Mouse (Mus musculus) left cerebral cortex, adult 18-20 months (tissue): ENCODE measurements around the gene Myh4. TPM values are rescaled to one million over a fixed set of nuclear protein-coding genes. Genes with fewer than 3 reads are reported as not detected.
A peak's percentile ranks its signal among the peaks of the same experiment; 100 is the strongest.

ENCODE experiments used
- DNase-seq, 2 experiments: peaks; one replicate each; pipeline ENCODE4 v3.0.0; 2021 to 2022; ENCODE audit warnings: low spot score in 2 of 2, mixed read lengths in 1 of 2
- long read RNA-seq, 2 experiments: library from polyadenylated mRNA; stranded (forward); transcript quantifications; one replicate each; pipeline ENCODE4 v2.0.0; 2021
- total RNA-seq, 2 experiments: library from RNA; stranded (reverse); gene quantifications; 2 replicates each; pipeline ENCODE4 v1.2.3; 2021

Myh4 gene
- under 1 TPM; 0.28 to 0.30 TPM for total RNA-seq
- long read RNA-seq, experiment 1, partial matches to known transcripts = 1 of 1 reads
- long read RNA-seq, experiment 1, other reads (novel, unspliced or antisense) = 0 of 1 reads
- long read RNA-seq, experiment 2, partial matches to known transcripts = 1 of 1 reads
- long read RNA-seq, experiment 2, other reads (novel, unspliced or antisense) = 0 of 1 reads

GRCm38 (mm10) chr11:67237481-67238079, at the start of gene Myh4:
TSS of gene Myh4 (plus strand) at chr11:67238029.
- no peak for DNase-seq

- no peak for DNase-seq
These were observed 47.5 kb upstream of the Myh4 start for GRCm38 (mm10) chr11:67190316-67190715.

GRCm38 (mm10) chr11:67190814-67191213, 47.0 kb upstream of the Myh4 start:
- DNase-seq = no peak

- no peak for DNase-seq
These were observed 46.3 kb upstream of the Myh4 start for GRCm38 (mm10) chr11:67191496-67191895.

GRCm38 (mm10) chr11:67199321-67199720, 38.5 kb upstream of the Myh4 start:
- DNase-seq = no peak

- DNase-seq = no peak
These were observed 38.1 kb upstream of the Myh4 start, which contains the start of gene Myh1 for GRCm38 (mm10) chr11:67199752-67200151. TSS of gene Myh1 (plus strand) at chr11:67200052.

- no peak for DNase-seq
These were observed 33.1 kb upstream of the Myh4 start for GRCm38 (mm10) chr11:67204766-67205165.

GRCm38 (mm10) chr11:67221803-67222202, 16.0 kb upstream of the Myh4 start:
- DNase-seq = peak; percentile 34 to 42

- no peak for DNase-seq
These were observed 13.4 kb upstream of the Myh4 start for GRCm38 (mm10) chr11:67224466-67224865.

- DNase-seq = no peak
These were observed 9.1 kb upstream of the Myh4 start for GRCm38 (mm10) chr11:67228731-67229130.

GRCm38 (mm10) chr11:67229166-67229565, 8.7 kb upstream of the Myh4 start:
- peak in 1 of 2 experiments; percentile 59 for DNase-seq

- DNase-seq = no peak
These were observed 7.9 kb upstream of the Myh4 start for GRCm38 (mm10) chr11:67229946-67230345.

- peak in 1 of 2 experiments; percentile 77 for DNase-seq
These were observed 2.0 kb upstream of the Myh4 start for GRCm38 (mm10) chr11:67235639-67236358.

GRCm38 (mm10) chr11:67236799-67237198, 1.0 kb upstream of the Myh4 start:
- no peak for DNase-seq

- DNase-seq = no peak
These were observed 3.2 kb downstream of the Myh4 start for GRCm38 (mm10) chr11:67241051-67241450.

GRCm38 (mm10) chr11:67253691-67254090, 15.9 kb downstream of the Myh4 start:
- DNase-seq = peak in 1 of 2 experiments; percentile 16

GRCm38 (mm10) chr11:67257048-67257447, 19.2 kb downstream of the Myh4 start:
- no peak for DNase-seq

- no peak for DNase-seq
These were observed 23.1 kb downstream of the Myh4 start for GRCm38 (mm10) chr11:67260956-67261355.

GRCm38 (mm10) chr11:67276601-67277174, 38.9 kb downstream of the Myh4 start, which contains the start of gene Myh8:
TSS of gene Myh8 (plus strand) at chr11:67277124.
- no peak for DNase-seq

- peak in 1 of 2 experiments; percentile 29 for DNase-seq
These were observed 55.6 kb downstream of the Myh4 start for GRCm38 (mm10) chr11:67293440-67293839.
